Mouse (Mus musculus): ENCODE data around the gene Tspan15. TPM values are rescaled to one million over a fixed set of nuclear protein-coding genes. Genes with fewer than 3 reads are reported as not detected.

The Tspan15 gene
- polyA plus RNA-seq (2017; shearing (Covaris generic)), result 0.95 TPM

GRCm38 (mm10) chr10:62230708-62231394, at the start of gene Tspan15:
TSS of gene Tspan15 (minus strand) at chr10:62231251.

GRCm38 (mm10) chr10:62252000-62252488, 21.0 kb upstream of the Tspan15 start, which contains the start of gene Tacr2:
TSS of gene Tacr2 (plus strand) at chr10:62252438.

GRCm38 (mm10) chr10:62143820-62144219, 87.2 kb downstream of the Tspan15 start, which contains the start of gene Fam241b:
TSS of gene Fam241b (minus strand) at chr10:62143920.

Other genes with a start within 250 kb of the Tspan15 start
- not detected for gene Neurog3, start 98.2 kb downstream of the Tspan15 start, polyA plus RNA-seq (2017; shearing (Covaris generic))
- 20.5 TPM for gene Fam241b, start 87.3 kb downstream of the Tspan15 start, polyA plus RNA-seq (2017; shearing (Covaris generic))
- not detected for gene Tacr2, start 21.2 kb upstream of the Tspan15 start, polyA plus RNA-seq (2017; shearing (Covaris generic))
- gene Hk1, start 148.7 kb upstream of the Tspan15 start, polyA plus RNA-seq (2017; shearing (Covaris generic)), result 192 TPM
- not detected for gene Hkdc1, start 191.2 kb upstream of the Tspan15 start, polyA plus RNA-seq (2017; shearing (Covaris generic))
- not detected for gene 4930507D05Rik, start 218.2 kb upstream of the Tspan15 start, polyA plus RNA-seq (2017; shearing (Covaris generic))
- gene Supv3l1, start 218.5 kb upstream of the Tspan15 start, polyA plus RNA-seq (2017; shearing (Covaris generic)), result 26.3 TPM

All from inflammation-experienced regulatory T-cells, adult 16 weeks (primary cell).